Mouse (Mus musculus) liver, embryonic 16.5 days (tissue): Measurements from ENCODE around the gene Dand5. TPM values are rescaled to one million over a fixed set of nuclear protein-coding genes. Genes with fewer than 3 reads are reported as not detected.
A peak's percentile ranks its signal among the peaks of the same experiment; 100 is the strongest.

Source experiments
- ATAC-seq: fragments of 200-750 bp; cut with Nextera tagmentation; 2 replicates; pipeline ENCODE4 v1.8.0; 2017; ENCODE audit warnings: low read depth, mild to moderate bottlenecking, moderate number of reproducible peaks, moderate library complexity
- H3K27ac ChIP-seq: fragments of 300-500 bp; sonication (generic); 2 replicates; pipeline ENCODE4 v1.5.1; 2014; ENCODE audit warnings: mild to moderate bottlenecking, low read length
- H3K27me3 ChIP-seq: fragments of 300-500 bp; sonication (generic); 2 replicates; pipeline ENCODE4 v1.6.1; 2014; ENCODE audit warnings: low read depth, low read length, mixed read lengths; ENCODE audit not compliant: control insufficient read depth, insufficient read depth
- H3K36me3 ChIP-seq: fragments of 300-500 bp; sonication (generic); 2 replicates; pipeline ENCODE4 v1.6.1; 2014; ENCODE audit warnings: mild to moderate bottlenecking; ENCODE audit not compliant: control insufficient read depth, insufficient read depth
- H3K4me1 ChIP-seq: fragments of 300-500 bp; sonication (generic); 2 replicates; pipeline ENCODE4 v1.6.1; 2014; ENCODE audit warnings: low read depth, low read length, mixed read lengths; ENCODE audit not compliant: control insufficient read depth
- H3K4me2 ChIP-seq: fragments of 300-500 bp; sonication (generic); 2 replicates; pipeline ENCODE4 v1.6.1; 2014; ENCODE audit warnings: low read depth, low read length, mixed read lengths
- H3K4me3 ChIP-seq: fragments of 300-500 bp; sonication (generic); 2 replicates; pipeline ENCODE4 v1.5.1; 2014; ENCODE audit warnings: low read depth, mild to moderate bottlenecking, low read length
- H3K9ac ChIP-seq: fragments of 300-500 bp; sonication (generic); 2 replicates; pipeline ENCODE4 v1.6.1; 2014; ENCODE audit warnings: low read depth, low read length
- H3K9me3 ChIP-seq: fragments of 300-500 bp; sonication (generic); replicated peaks from 2 replicates; pipeline ENCODE4 v1.6.1; 2016; ENCODE audit warnings: low read length; ENCODE audit not compliant: control insufficient read depth
- WGBS: fragments of 180-500 bp; shearing (Covaris S2); extraction: QIAGEN DNeasy Blood & Tissue Kit; methylation state at CpG from one replicate; pipeline ENCODE4 v1.1.7; 2014; ENCODE audit not compliant: insufficient replicate concordance; 5-methylcytosine and 5-hydroxymethylcytosine counted together
- polyA plus RNA-seq: library from polyadenylated mRNA; unstranded; fragments of >200 nt; fragmentation: Nextera tagmentation; extraction: Ambion mirVana; gene quantifications from 2 replicates; pipeline ENCODE4 v1.2.1, GENCODE M21; 2015

Gene Dand5
- polyA plus RNA-seq, 1 experiment from 2014 or later = 3.0 TPM

DNA sequence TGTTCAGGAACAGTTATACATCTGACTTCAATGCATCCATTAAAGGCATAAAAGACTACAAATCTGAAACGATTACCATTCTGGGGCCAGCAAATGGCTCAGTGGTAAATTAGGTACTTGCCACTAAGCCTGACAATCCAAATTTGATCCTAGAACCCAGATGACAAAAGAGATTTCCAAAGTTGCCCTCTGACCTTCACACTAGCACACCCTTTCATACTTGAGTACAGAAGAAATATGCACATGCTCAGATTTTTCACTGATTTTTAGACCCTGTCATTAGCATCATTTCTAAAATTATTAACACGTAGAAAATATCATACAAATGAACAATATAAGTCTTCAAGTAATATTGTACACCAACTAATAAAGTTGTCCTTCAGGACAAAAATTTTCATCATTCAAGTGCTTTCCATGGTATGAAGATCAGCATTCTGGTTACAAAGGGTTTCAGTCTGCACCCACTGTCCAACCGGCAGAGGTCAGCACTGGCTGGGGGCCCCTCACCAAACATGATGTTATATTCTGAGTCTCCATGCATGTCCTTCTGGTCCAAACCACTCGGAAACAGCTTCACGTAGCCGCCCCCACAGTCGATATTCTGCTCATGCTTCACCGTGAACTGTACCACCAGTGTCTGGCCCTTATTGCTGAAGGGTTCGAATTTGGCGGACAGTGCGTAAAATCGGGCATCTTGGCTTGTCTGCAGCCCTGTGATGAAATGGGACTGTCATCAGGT, 22.9 kb upstream of the Dand5 start:
- peaks cover 50% of the 10 kb centered on the region for H3K4me1 ChIP-seq
- WGBS = 9% methylated on average over 12 of the region's 12 CpGs
- H3K36me3 ChIP-seq = peaks cover 43% of the 10 kb centered on the region
- H3K4me3 ChIP-seq = peak overlapping the region; percentile 98
- ATAC-seq = no peak
- no peaks in the 10 kb centered on the region for H3K9me3 ChIP-seq
- H3K27me3 ChIP-seq = no peaks in the 10 kb centered on the region
- H3K27ac ChIP-seq = peak overlapping the region; percentile 92
- peak overlapping the region; percentile 68 for H3K4me2 ChIP-seq
- peak overlapping the region; percentile 88 for H3K9ac ChIP-seq

DNA sequence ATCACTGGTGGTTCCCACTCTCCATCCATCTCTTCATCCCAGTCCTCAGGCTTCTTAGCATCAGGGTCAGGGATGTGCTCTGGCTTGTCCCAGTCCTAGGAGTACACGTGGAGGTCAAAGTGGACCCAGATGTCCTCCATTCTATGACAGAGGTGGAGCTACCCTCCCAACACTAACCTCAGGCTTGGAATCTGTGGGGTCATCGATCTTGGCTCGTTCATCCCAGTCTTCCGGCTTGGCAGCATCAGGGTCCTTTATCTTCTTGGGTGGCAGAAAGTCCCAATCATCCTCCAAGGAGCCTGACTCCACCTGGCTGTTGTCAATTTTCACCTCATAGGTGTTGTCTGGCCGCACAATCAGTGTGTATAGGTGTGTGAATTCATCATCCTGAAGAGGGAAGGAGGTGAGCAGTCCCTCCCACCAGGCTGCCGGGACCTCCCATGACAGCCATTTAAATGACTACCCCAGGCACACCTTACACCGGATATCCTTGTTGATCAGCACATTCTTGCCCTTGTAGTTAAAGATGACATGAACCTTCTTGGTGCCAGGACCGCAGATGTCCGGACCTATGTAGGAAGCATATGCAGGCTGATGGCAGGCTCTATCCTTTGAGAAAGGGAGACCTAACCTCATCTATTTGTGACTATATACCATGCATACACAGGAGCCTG, 21.9 kb upstream of the Dand5 start:
- H3K27me3 ChIP-seq = no peaks in the 10 kb centered on the region
- peak overlapping the region; percentile 68 for H3K4me2 ChIP-seq
- H3K9me3 ChIP-seq = no peaks in the 10 kb centered on the region
- H3K4me1 ChIP-seq = peaks cover 50% of the 10 kb centered on the region
- peaks cover 43% of the 10 kb centered on the region for H3K36me3 ChIP-seq
- 86% methylated on average over 9 of the region's 9 CpGs for WGBS
- no peak overlapping the region for H3K27ac ChIP-seq
- H3K9ac ChIP-seq = peak overlapping the region; percentile 24
- no peak for ATAC-seq
- H3K4me3 ChIP-seq = peak overlapping the region; percentile 98

DNA sequence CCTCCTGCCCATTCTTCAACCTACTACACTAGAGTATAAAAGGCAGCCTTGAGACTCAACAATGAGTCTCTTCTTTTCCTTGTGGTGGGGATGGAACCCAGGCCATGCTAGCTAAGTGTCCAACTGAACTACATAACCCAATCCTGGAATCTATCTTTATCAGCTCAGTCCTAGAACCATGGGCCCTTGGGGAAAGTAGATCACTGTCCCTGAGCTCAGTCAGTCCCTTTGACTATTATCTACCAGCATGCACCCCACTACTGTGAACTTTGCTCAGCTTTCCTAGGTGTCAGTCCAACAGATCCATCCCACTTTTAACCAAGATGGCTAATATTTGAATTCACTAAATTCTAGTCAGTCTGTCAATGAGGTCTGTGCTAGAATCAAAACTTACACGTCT, 18.9 kb upstream of the Dand5 start:
- H3K4me2 ChIP-seq = no peak overlapping the region
- no peaks in the 10 kb centered on the region for H3K27me3 ChIP-seq
- H3K9ac ChIP-seq = no peak overlapping the region
- peaks cover 55% of the 10 kb centered on the region for H3K4me1 ChIP-seq
- H3K36me3 ChIP-seq = peaks cover 61% of the 10 kb centered on the region
- 63% methylated on average over 1 of the region's 1 CpGs for WGBS
- H3K9me3 ChIP-seq = no peaks in the 10 kb centered on the region
- no peak for ATAC-seq
- peak overlapping the region; percentile 75 for H3K27ac ChIP-seq
- no peak overlapping the region for H3K4me3 ChIP-seq

DNA sequence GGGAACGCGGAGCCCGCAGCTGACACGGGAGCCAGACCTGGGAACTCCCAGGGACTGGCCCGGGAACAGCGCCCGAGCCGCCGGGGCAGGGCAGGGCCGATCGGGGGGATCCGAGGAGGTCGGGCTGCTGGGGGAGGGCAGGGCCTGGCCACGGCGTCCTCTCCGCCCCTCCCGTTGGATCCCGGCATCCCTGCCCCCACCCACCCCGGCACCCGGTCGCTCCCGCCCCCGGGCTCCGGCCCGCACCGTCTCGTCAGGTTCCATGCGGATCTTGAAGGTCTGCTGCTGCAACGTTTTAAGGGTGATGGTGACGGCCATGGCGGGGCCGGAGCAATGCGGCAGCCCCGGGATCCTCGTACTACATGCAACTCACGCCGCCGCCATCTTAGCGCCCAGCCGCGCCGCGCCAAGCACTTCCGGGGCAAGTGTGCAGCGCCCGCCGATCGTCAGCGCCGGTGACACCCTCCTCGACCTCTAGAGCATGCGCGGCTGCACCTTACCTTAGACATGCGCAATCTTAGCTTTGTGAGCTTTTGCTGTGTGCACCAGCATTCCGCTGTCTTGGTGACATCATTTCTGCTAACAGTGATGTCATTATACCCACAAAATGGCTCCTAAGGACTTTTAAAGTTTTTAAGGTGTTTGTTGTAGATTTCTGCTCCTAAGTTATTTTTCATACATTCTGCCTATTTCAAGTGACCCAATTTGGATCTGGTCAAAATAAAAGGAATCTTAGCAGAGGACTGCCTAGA, 17.8 kb upstream of the Dand5 start, which contains the start of gene Rad23a:
Rad23a (minus strand) TSS at position 418 of the 752 bp plus-strand sequence.
- H3K9me3 ChIP-seq = no peaks in the 10 kb centered on the region
- H3K9ac ChIP-seq = peak within 1 kb of the TSS; percentile 96
- no peaks in the 10 kb centered on the region for H3K27me3 ChIP-seq
- H3K27ac ChIP-seq = peak within 1 kb of the TSS; percentile 97
- peaks cover 72% of the 10 kb centered on the region for H3K36me3 ChIP-seq
- peak within 1 kb of the TSS; percentile 89 for H3K4me3 ChIP-seq
- H3K4me1 ChIP-seq = peaks cover 66% of the 10 kb centered on the region
- peak; percentile 84 for ATAC-seq
- under 1% methylated on average over 55 of the region's 55 CpGs for WGBS
- peak within 1 kb of the TSS; percentile 75 for H3K4me2 ChIP-seq

DNA sequence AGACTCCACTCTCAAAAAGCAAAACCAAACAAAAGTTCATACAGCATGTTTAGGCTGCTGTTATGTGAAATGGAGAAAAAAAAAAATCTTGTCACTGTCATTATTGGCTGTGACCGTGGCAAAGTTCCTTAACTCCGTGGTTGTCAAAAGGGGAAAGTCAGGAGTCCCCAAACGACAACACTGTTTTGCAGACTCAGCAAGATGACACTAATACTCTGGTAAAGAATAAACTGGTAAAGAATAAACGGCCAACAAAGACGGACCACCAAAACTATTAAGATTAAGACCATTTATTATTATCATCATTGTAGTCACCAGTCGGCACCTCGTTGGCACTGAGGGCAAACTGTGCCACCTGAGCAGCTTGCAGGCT, 17.2 kb upstream of the Dand5 start:
- WGBS = 1% methylated on average over 7 of the region's 7 CpGs
- Histone ChIP-seq H3K36me3 (peaks cover 72% of the 10 kb centered on the region), H3K9me3 (no peaks in the 10 kb centered on the region), H3K27ac (peak overlapping the region; percentile 97), H3K4me1 (peaks cover 65% of the 10 kb centered on the region), H3K4me2 (peak overlapping the region; percentile 75), H3K4me3 (peak overlapping the region; percentile 89), H3K27me3 (no peaks in the 10 kb centered on the region), H3K9ac (peak overlapping the region; percentile 96)
- ATAC-seq = no peak

DNA sequence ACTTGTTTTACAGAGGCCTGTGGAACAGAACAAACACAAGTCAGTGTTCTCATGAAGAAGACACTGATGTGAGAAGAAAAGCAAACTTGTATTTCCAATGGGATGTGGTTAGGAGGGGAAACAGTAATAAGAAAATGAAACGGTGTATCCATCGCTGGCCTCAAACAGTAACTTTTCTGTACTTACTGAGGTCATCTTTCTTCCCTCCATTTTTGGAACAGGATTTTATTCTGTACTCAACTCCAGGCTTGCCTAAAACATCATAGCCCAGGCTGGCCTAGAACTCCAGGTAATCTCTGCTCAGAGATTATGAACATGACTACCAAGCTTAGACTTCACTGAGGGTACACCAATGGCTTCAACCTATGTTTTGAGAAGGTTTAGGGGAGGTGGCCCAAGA, 16.8 kb upstream of the Dand5 start:
- Histone ChIP-seq H3K36me3 (peaks cover 72% of the 10 kb centered on the region), H3K4me3 (peak overlapping the region; percentile 89), H3K27me3 (no peaks in the 10 kb centered on the region), H3K9ac (peak overlapping the region; percentile 96), H3K4me1 (peaks cover 65% of the 10 kb centered on the region), H3K4me2 (peak overlapping the region; percentile 75), H3K27ac (peak overlapping the region; percentile 97), H3K9me3 (no peaks in the 10 kb centered on the region)
- 80% methylated on average over 2 of the region's 2 CpGs for whole genome bisulfite sequencing
- no peak for ATAC-seq

DNA sequence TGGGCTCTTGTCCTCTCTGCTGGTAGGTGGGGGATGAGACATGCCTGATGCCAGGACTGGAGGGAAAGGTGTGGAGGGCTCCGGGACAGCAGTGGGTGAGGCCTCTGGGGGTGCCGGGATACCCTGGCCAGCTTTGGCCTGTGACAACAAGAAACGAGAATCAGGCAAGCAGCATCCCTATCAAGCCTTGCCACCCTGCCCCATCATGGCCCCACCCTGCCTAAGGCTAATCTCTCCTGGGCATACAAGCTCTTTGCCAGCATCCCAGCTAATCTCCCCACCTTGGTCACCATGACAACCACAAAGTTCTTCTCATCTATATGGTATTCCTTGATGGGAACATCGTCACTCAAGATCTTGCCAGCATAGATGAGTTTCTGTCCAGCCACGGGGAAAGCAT, 15.9 kb upstream of the Dand5 start:
- peaks cover 70% of the 10 kb centered on the region for H3K36me3 ChIP-seq
- WGBS = 24% methylated on average over 5 of the region's 5 CpGs
- peak overlapping the region; percentile 97 for H3K27ac ChIP-seq
- peak overlapping the region; percentile 75 for H3K4me2 ChIP-seq
- ATAC-seq = peak; percentile 86
- no peaks in the 10 kb centered on the region for H3K27me3 ChIP-seq
- peak overlapping the region; percentile 96 for H3K9ac ChIP-seq
- peak overlapping the region; percentile 89 for H3K4me3 ChIP-seq
- H3K9me3 ChIP-seq = no peaks in the 10 kb centered on the region
- peaks cover 67% of the 10 kb centered on the region for H3K4me1 ChIP-seq

DNA sequence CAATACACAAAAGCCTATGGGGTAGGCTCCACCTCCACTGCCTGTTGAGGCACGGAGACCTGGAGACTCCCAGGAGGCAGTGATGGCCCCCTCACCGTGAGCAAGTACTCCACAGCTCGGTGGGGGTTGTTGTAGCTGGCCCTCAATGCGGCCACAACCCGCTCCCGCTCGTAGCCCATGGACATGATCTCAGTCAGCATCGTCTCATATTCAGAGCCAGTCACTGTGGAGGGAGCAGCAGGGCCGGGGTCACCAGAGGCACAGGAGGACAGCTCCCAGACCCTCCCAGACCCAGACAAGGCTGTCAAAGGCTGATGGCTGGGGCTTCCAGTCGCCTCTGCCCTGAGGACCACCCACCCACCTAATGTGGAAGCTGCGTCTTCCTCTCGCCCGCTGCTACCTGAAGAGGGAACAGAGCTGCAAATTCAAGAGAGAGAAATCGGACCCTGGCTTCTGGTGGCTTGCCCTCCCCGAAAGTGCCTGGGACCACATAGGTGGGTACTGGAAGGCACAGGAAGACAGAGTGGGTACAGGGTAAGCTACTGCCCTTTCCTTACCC, 15.4 kb upstream of the Dand5 start:
- Histone ChIP-seq H3K9me3 (no peaks in the 10 kb centered on the region), H3K27ac (peak overlapping the region; percentile 97), H3K4me3 (peak overlapping the region; percentile 89), H3K4me2 (peak overlapping the region; percentile 61), H3K36me3 (peaks cover 65% of the 10 kb centered on the region), H3K9ac (peak overlapping the region; percentile 91), H3K27me3 (no peaks in the 10 kb centered on the region), H3K4me1 (peaks cover 67% of the 10 kb centered on the region)
- WGBS = 73% methylated on average over 15 of the region's 15 CpGs
- ATAC-seq = no peak
